26 mouse cellular contexts compared by ENCODE assay signal in genomic region chr7:96220647-96221046, GRCm38 (mm10).
"Had no signal": no experiment of that assay in that cellular context is flagged by ENCODE, and none has a peak within 500 bp of the region (broad histone marks: within the 10 kb centered on the region; RNA-seq: fewer than 3 reads in every experiment).

No protein-coding gene starts in this region.

- H3K27me3 ChIP-seq: hindbrain, embryonic 13.5 days; hindbrain, embryonic 15.5 days; kidney, embryonic 15.5 days; limb, embryonic 13.5 days; limb, embryonic 15.5 days; liver, embryonic 12.5 days had no signal

- H3K36me3 ChIP-seq: heart, embryonic 13.5 days; heart, embryonic 15.5 days; hindbrain, embryonic 13.5 days; hindbrain, embryonic 15.5 days; kidney, embryonic 15.5 days; limb, embryonic 13.5 days; limb, embryonic 15.5 days; liver, embryonic 12.5 days had no signal

- DNase-seq: gastrocnemius, postnatal 14 days; gastrocnemius, postnatal 36 days; heart, adult 2 months; heart, postnatal 14 days; heart, postnatal 36 days; kidney, adult 11 months; kidney, adult 2 months; kidney, adult 9 months; kidney, postnatal 14 days; kidney, postnatal 36 days; layer of hippocampus, adult 9-11 months; layer of hippocampus, postnatal 36 days; left cerebral cortex, postnatal 4 days had no signal

- ATAC-seq: hindbrain, postnatal 0 days; intestine, embryonic 16.5 days; liver, embryonic 12.5 days had no signal

- H3K9ac ChIP-seq: heart, embryonic 13.5 days; heart, embryonic 15.5 days; hindbrain, embryonic 13.5 days; hindbrain, embryonic 15.5 days; kidney, embryonic 15.5 days; limb, embryonic 13.5 days; limb, embryonic 15.5 days; liver, embryonic 12.5 days; liver, embryonic 14.5 days had no signal

- H3K27ac ChIP-seq: heart, adult 2 months; heart, embryonic 13.5 days; heart, embryonic 15.5 days; hindbrain, embryonic 13.5 days; hindbrain, embryonic 15.5 days; hindbrain, postnatal 0 days; kidney, embryonic 15.5 days; kidney, postnatal 0 days; limb, embryonic 13.5 days; limb, embryonic 15.5 days; liver, embryonic 12.5 days; liver, embryonic 14.5 days had no signal

- H3K9me3 ChIP-seq: heart, embryonic 13.5 days; heart, embryonic 15.5 days; hindbrain, embryonic 13.5 days; hindbrain, embryonic 15.5 days; kidney, embryonic 15.5 days; limb, embryonic 13.5 days; limb, embryonic 15.5 days; liver, embryonic 12.5 days had no signal

- H3K4me3 ChIP-seq: heart, adult 2 months; heart, embryonic 13.5 days; heart, embryonic 15.5 days; hindbrain, embryonic 13.5 days; hindbrain, embryonic 15.5 days; kidney, embryonic 15.5 days; limb, embryonic 13.5 days; limb, embryonic 15.5 days; liver, embryonic 12.5 days had no signal

- H3K4me2 ChIP-seq: heart, embryonic 11.5 days; heart, embryonic 13.5 days; heart, embryonic 15.5 days; hindbrain, embryonic 13.5 days; hindbrain, embryonic 15.5 days; kidney, embryonic 15.5 days; limb, embryonic 13.5 days; limb, embryonic 15.5 days; liver, embryonic 12.5 days had no signal

- H3K4me1 ChIP-seq: heart, embryonic 13.5 days; heart, embryonic 15.5 days; hindbrain, embryonic 13.5 days; liver, embryonic 12.5 days had no signal
